Mouse (Mus musculus) frontal cortex, postnatal 10 days (tissue): Measurements from ENCODE around the gene Pam.

ENCODE experiments used
- DNase-seq, 2 experiments: peaks; one replicate each; pipeline ENCODE4 v3.0.0; 2022; ENCODE audit warnings: low spot score in 2 of 2, mixed read lengths in 1 of 2

Gene Pam

DNA sequence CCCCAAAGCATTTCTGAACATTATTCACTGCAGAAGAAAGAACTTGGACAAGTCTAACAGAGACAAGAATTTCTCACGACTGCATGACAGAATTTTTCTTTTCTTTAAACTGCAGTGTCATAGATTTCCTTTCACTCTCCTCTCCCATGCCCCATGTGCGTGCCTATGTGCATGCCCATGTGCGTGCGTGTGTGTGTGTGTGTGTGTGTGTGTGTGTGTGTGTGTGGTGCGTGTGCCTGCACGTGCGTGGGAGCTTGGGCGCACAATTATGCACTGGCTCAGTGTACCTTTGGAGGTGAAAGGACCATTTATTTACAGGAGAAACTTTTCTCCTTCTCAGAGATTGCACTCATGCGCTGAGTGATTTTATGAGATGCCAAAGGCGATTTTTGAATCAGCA lies 179.7 kb downstream of the Pam start:
- DNase-seq, result no peak

DNA sequence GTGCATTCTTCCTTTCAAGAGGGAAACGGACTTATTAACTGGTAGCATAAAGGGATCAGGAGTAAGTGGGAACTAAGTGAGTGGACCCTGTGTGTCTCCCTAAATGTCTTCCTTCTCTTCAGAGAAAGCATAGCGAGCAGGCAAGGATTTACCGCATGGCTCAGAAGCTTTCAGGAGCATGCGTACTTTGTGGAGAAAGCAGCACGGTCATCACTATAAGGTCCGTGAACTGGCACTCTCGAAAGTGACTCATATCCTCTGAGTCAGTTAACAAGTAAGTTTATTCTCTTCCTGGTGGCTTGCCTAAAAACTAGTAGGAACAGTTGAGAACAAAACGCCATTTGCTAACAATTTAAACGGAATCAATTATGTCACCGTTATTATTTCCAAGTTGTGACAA lies 184.6 kb downstream of the Pam start:
- no peak for DNase-seq

DNA sequence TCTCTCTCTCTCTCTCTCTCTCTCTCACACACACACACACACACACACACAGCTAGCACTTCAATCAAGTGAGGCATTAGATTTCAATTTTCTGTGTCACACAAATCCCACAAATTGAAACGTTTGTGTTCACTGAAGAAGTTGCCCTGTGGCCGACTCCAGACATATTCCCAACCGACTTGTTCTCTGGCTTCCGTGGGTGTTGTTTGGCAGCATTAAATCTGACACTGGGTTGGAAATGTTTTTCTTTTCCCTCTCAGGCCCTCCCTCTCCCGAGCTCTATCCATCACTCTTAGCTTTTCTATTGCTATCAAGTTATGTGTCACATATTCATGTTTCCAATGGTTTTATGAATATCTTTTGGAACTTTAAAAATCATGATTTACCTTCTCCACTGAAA lies 185.9 kb downstream of the Pam start:
- no peak for DNase-seq

DNA sequence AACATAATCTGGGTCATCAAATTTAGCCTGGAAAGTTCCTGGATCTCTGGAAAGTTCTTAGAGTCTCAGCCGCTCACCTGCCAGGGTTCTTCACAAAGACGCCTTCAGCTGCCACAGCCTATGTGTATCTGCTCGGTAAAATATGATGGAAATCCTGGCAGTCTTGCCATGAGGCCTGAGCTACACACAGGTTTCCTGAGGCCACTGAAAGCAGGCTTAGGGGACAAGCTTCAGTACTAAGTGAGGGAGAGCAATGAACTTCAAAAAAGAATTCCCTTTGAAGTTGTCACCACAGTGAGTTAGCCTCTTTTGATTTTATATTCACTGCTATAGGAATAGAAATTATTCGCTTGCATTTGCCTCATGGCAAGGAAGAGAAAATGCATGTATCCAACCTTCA lies 186.7 kb downstream of the Pam start:
- DNase-seq, result no peak

DNA sequence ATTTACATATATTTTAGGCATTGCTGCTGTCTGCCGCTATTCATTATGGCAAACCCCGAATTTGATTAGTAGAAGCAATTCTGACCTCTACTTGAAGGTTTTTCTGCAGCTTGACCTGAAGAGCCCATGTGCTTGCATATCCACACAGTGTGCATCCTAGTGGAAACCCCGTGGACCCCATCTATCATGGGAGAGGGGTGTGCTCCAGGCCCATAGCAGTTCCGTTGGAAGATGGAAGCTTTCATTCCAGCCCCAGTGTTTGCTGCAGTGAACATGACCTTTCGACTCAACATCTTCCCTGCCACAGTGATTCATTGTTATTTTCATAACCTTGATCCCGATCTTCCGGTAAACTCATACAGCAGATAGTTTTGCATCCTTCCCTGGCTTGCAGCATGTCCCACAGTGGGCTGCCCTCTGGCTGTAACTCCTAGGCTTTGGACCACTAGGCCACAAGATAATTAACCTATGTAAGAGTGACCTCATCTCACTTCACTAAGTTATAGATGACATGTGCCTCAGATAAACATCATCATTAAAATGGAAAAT lies 191.5 kb downstream of the Pam start:
- DNase-seq, result no peak

DNA sequence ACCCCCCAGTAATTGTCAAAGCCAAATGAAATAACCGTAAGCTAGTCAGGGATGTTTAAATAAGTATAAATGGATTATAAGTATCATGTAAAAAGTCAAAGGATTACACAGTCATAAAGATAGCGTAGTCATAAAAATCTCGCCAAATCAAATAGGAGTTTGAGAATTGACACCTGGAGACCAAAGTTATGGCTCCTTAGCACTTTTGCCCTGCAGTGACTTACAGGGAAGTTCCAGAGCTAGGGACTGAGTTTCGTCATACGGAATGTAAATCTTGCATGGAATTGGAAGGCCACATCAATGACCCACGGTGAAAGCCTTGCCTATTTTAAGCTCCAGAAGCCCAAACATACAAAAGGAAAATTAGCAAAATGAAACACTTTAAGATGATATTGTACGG lies 192.6 kb downstream of the Pam start:
- no peak for DNase-seq

DNA sequence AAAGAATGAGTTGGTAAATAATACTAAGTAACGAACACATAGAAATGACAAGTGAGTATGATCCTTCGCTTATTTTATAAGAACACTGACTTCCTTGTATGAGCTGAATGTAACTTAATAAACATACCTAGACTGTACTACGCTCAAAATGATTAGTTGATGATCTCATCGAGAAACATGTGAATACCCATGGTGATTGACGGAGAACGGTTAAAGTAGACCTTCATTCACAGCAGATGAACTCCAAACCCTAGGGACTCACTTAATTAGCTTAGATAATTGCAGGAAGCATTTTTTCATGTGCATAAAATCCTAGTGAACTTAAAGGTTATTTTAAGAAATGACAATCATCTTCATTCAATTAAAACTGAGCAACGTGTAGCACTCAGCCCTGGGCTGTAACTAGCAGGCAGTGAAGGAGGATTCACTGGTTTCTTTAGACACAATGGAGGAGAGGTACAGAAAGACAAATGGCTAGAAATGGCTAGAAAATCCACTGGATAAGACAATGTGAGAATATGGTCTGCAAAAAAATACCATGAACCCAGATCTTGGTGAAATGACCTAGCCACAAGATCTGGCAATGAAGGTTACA lies 194.8 kb downstream of the Pam start:
- DNase-seq, result no peak

DNA sequence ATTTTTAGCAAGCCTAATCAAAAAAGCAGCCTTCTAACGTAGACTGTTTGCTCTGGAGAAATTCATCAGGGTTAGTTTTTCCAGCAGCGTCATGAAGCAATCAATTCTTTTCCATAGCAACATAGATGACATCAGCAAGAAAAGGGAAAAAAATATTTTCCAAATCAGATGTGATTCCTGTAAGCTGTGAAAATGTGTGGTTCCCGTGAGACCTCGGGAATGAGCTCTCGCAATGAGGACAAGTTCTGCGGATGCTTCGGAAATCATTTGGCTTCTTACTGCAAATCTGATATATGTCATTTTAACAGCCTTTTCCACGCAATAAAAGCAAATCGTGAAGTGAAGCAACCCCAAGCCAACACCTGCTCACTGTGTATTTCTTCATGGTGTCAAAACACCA lies 207.9 kb downstream of the Pam start:
- DNase-seq, result no peak

DNA sequence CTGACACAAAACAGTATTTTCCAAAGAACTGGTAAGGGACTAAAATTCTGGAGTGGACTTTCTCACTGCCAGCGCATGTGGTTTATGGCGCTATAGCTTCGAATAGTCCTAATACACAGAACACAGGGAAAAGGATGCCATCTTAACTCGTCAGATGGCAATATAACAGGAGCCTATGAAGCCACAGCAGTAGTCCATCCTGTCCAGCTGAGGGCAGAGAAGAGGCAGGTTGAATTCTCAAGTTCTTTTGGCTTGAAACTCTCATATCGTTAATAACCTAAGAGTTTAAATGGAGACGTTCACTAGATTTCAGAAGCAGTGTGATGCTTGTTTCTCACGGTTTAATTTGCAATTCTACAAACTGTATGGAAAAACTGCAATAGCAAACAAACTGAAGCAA lies 211.9 kb downstream of the Pam start:
- no peak for DNase-seq

DNA sequence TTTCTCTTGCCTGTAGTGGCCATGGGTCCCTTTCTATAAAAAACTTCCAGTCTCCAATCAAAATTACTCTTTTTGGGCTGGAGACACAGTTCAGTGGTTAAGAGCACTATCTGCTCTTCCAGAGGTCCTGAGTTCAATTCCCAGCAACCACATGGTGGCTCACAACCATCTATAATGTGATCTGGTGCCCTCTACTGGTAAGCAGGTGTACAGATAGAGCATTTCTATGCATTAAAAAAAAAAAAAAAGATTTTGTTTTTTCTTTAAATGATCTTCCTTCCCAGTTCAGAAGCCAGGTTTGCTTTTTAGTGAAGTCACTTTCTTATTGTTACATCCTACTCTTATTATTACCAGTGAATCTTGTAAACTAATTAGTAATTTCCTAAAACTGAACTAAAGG lies 218.4 kb downstream of the Pam start:
- no peak for DNase-seq

DNA sequence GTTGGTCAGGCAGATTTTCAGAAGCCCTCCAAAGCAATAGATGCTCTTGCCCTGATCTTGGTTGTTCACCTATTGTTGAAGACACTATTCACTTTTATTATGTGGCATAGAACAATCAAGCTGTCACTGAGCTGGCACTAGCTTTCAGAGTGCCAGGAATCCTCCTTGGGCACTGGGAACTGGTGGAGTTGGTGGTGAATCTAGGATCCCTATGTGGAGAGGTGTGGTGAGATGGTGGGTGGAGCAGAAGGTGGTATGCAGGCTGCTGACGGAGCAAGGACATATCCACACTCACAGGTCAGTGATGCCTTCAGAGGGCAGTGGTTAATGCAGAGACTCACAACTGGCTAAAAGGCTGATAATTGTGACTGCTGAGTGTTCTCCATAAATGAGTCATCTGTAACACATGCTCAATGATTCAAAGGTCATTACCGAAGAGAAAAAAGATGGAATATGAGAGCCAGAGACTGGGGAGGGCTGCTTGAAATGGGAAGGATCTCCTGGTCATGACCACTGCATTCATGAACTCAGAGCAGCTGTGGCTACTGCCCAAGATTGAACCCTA lies 221.9 kb downstream of the Pam start:
- DNase-seq, result no peak

DNA sequence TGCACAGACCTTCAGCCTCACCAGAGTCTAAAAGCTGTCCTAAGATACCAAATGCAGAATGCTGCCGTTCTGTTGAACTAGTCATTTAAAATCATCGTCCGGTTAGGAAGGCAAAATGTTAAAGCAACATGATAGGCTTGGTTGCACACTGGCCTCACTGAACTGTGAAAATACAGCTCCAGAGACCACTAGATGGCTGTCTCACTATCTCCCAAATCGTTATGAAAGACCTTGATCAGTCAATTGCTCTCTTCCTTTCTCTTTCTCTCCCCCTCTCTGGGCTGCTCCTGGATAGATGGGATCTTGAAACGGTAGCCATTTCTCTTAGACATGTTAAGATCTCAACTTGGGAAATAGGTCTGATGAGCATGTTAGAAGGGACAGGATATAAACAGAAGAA lies 223.0 kb downstream of the Pam start:
- DNase-seq, result no peak

DNA sequence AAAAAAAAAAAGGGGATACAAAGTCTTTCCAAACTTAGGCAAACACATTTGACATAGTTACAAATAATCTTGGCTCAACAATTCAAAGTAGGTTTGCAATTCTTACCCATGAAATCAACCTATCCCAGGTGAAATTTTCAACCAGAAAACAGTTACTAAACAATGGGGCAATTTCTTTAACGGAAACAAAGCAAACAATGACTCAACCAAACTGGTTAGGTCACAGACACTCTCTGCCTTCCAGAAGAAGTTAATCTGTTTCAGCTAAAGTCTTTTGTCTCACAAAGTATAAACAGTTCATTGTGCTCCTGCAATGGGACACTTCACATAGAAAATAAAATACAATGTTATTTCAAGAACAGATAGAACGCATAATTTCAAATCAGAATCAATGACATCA lies 223.4 kb downstream of the Pam start:
- DNase-seq, result no peak

DNA sequence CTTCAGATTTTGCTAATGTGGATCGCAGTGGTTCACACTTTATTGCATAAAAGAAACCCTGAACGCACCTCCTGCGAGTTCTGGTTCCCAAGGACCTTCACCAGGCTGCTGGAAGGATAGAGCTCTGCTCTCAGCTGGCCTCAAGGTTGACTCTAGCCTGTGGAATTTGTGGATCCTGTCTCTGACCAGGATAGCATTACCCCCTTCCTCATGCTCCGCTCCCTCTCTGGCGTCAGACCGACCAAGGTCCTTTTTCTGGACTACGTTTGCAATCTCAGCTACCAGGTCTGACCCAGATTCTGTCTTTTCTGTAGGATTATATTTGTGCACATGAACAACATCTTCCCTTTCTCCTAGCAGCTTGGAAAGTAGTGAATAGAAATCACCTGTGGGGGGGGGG lies 231.3 kb downstream of the Pam start:
- DNase-seq, result no peak

DNA sequence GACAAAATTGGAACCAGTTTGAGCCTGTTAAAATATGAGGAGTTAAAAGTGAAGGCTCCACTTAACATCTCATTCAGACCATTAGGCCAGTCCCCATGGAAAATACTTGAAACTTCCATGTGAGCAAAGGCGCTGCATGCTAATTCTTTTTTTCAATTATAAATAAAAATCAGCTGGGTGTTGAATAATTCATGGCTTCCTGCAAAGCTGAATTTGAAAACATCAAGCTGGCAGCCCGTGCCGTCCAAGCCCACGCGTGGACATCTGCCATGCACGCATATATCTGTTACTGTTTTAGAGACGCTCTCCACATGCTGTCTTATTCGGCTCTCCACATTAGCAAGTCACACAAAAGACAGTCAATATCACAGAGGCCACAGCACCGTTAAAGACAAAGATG lies 232.3 kb downstream of the Pam start:
- peak; percentile 68 to 79 for DNase-seq

DNA sequence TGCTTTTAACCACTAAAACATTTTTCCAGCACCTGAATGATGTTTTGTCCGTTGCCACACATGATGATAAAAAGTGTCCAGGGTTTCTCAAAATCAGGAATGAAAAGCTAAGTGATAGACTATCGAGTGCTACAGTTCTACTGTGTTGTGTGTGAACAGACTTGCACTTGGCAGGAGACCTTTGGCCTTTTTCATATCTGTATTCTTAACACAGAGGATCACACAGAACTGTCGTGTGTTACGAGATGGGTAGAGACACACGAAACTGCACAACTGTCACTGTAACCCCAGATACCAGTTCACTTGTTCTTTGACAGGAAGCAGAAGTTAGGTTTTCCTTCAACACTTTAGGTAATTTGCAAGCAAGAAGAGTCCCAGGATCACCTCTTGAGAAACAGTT lies 232.7 kb downstream of the Pam start:
- no peak for DNase-seq

DNA sequence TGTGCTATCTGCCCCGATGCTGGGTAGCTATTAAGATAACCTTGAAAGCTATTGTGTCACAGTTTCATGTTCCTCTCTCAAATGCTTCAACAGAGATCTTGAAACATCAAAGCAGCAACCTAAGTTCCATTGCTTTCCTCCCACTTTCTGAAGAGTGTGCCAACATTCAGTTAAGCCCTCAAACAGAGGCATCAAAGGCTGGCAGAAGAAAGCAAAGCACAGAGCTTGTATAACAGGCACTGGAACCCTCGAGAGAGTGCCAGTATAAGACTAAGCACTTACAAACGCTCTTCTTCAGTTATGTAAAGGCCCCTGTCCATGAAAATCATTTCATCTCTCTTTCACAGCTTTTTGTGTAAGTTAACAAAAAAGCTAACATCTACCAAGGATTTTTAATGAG lies 241.2 kb downstream of the Pam start:
- DNase-seq, result no peak

DNA sequence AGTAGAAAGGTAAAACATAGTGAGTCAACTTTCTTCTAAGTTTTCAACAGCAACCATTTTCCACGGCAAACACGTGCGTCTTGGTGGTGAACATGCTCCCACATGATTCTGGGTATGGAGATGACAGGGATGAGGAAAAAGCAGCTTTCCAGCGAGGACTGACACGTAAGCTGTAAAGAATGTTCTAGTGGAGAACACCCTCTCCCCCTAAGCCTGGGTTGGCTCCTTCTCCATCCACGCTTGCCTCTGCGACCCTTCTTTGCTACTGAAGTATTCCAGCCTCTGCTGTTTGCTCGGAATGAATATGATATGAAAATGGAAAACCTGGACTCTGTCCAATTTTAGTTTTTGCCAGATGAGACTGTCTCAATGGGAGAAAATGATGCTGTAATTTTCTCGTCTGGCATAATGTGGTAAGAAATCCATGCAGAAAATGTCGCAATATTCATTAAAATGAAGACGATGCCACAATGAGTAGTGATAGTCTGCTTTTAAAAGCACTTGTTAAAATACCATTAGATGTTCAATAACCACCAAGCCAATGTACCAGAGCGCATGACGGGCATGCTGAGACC lies 243.8 kb downstream of the Pam start:
- DNase-seq, result no peak

DNA sequence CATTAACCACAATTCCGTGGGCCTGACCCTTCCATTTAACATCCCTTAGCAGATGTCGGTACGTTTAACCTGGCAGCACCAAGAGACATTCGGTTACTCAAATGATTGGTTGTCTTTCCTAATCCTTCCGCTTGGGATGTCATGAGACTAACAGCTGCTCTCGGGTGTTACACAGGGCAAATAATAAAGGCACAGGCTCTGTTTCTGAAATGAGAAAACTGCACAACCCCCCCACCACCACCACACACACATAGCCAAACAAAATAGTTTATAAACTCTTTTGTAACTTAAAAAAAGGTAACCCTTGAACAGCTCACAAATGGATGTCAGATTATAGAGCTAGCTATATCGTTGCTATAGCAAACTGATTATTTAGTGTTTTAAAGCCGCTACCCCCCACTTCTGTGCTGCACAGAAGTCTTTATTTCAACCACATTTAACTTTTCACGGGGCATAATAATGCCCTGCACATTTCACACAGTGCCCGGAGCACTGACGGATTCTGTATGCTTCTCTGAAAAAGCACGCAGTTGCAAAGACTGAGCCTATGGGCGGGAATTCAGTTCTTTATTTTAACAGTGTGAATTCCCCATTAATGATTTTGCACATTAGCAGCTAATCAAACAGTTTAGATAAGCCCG lies 246.7 kb downstream of the Pam start:
- DNase-seq, result no peak

DNA sequence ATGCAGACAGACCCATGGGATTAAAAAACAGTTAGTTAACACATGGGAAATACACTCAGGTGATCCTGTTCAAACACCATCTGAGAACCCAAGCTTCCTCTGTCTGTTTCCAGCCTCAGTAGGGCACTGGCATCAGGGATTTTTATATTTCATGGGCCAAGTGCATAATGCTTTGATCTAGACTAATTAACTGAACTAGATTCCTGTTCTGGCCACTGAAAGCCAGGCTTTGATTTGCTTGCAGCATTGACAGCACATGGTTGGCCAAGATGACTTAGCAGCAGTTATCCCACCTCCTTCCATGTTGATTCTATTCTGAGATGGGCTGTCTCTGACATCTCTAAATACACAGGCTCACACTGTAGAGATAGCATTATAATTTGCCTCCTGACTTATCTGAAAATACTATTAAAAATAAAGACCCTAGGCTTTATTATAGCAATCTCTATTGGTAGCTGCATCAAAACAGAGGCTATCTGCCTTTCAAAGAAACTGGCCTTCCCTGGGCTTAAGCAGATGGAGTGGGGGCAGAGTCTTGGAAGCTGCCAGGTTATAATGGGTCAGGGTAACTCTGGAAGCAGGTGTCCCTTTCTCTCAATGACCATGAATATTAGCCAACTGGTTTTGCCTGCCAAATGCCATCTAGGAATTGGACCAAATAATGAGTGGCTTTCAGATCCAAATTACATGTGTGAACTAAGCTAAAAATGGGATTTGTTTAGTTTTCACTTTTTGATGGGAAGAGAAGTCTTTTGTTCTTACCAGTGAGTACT lies 252.0 kb downstream of the Pam start:
- no peak for DNase-seq

DNA sequence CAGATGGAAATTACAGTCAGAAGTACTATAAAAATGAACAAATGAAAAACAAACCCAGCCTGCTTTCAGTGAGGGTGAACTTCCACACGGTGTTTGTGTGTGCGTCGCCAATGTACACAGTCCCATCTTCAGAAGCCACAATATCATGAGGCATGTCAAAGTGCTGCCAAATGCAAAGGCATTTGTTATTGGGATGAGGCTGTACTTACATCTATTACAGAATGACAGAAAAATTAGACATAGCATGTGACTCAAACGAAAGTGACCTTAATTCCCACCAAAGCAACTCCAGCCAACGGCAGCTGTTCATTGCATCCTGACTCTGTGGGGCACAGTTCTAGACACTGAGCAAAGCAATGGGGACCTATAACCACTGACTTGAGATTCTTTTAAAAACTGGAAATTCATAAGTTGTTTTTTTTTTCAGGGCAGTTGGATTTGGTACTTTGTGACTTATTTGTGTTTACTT lies 261.1 kb downstream of the Pam start:
- DNase-seq, result no peak
